Mouse (Mus musculus): ENCODE measurements around the gene Araf. TPM values are rescaled to one million over a fixed set of nuclear protein-coding genes. Genes with fewer than 3 reads are reported as not detected.
"Not testable (repeated sequence)": the region's sequence is repeated elsewhere in the genome, so short reads cannot be mapped to it uniquely, and the experiment has no call there.

Gene Araf
- polyA plus RNA-seq, 1 experiment from 2014 or later = 86.6 TPM

- no peak overlapping the region for H3K27ac ChIP-seq
- 63% methylated on average over 2 of the region's 2 CpGs for WGBS
- no peaks in the 10 kb centered on the region for H3K9me3 ChIP-seq (replicated peaks; ENCODE audit: low read length)
- no peak overlapping the region for H3K4me2 ChIP-seq (ENCODE audit: low read length)
- no peaks in the 10 kb centered on the region for H3K36me3 ChIP-seq (ENCODE audit: insufficient read depth, low read length)
- no peak for DNase-seq (ENCODE audit: low spot score)
- ATAC-seq (replicated peaks; ENCODE audit: low FRiP score, low read depth) = no peak
- TF ChIP-seq CTCF (IDR thresholded peaks at IDR 0.05; ENCODE audit: low read depth) = no peak
- no peaks in the 10 kb centered on the region for H3K27me3 ChIP-seq (ENCODE audit: insufficient read depth, low read length)
- H3K4me1 ChIP-seq (replicated peaks; ENCODE audit: insufficient read depth, low read length) = no peaks in the 10 kb centered on the region
- H3K9ac ChIP-seq (ENCODE audit: low read depth, low read length) = no peak overlapping the region
- H3K4me3 ChIP-seq (replicated peaks; ENCODE audit: low read depth, low read length) = no peak overlapping the region
Observed at GRCm38 (mm10) chrX:20801456-20801855, 3.8 kb downstream of the Araf start.

- H3K9ac ChIP-seq (ENCODE audit: low read depth, low read length); H3K4me2 ChIP-seq (ENCODE audit: low read length); H3K9me3 ChIP-seq (replicated peaks; ENCODE audit: low read length); H3K4me3 ChIP-seq (replicated peaks; ENCODE audit: low read depth, low read length); ATAC-seq (replicated peaks; ENCODE audit: low FRiP score, low read depth); H3K27ac ChIP-seq; H3K27me3 ChIP-seq (ENCODE audit: insufficient read depth, low read length); H3K36me3 ChIP-seq (ENCODE audit: insufficient read depth, low read length); H3K4me1 ChIP-seq (replicated peaks; ENCODE audit: insufficient read depth, low read length): not testable (repeated sequence)
- peak; percentile 48 for TF ChIP-seq CTCF (IDR thresholded peaks at IDR 0.05; ENCODE audit: low read depth)
- 29% methylated on average over 1 of the region's 1 CpGs for WGBS
- peak; percentile 55 for DNase-seq (ENCODE audit: low spot score)
Observed at GRCm38 (mm10) chrX:20804301-20804700, 6.7 kb downstream of the Araf start.

GRCm38 (mm10) chrX:20806295-20806694 lies 8.7 kb downstream of the Araf start:
- no peaks in the 10 kb centered on the region for H3K4me1 ChIP-seq (replicated peaks; ENCODE audit: insufficient read depth, low read length)
- no peaks in the 10 kb centered on the region for H3K36me3 ChIP-seq (ENCODE audit: insufficient read depth, low read length)
- WGBS = 62% methylated on average over 1 of the region's 1 CpGs
- ATAC-seq (replicated peaks; ENCODE audit: low FRiP score, low read depth) = no peak
- DNase-seq (ENCODE audit: low spot score) = no peak
- H3K27me3 ChIP-seq (ENCODE audit: insufficient read depth, low read length) = no peaks in the 10 kb centered on the region
- no peak overlapping the region for H3K4me3 ChIP-seq (replicated peaks; ENCODE audit: low read depth, low read length)
- H3K4me2 ChIP-seq (ENCODE audit: low read length) = no peak overlapping the region
- no peak overlapping the region for H3K27ac ChIP-seq
- no peak for TF ChIP-seq CTCF (IDR thresholded peaks at IDR 0.05; ENCODE audit: low read depth)
- H3K9ac ChIP-seq (ENCODE audit: low read depth, low read length) = no peak overlapping the region
- no peaks in the 10 kb centered on the region for H3K9me3 ChIP-seq (replicated peaks; ENCODE audit: low read length)

- Histone ChIP-seq H3K9me3 (replicated peaks; ENCODE audit: low read length) (no peaks in the 10 kb centered on the region), H3K4me2 (ENCODE audit: low read length) (no peak overlapping the region), H3K4me1 (replicated peaks; ENCODE audit: insufficient read depth, low read length) (no peaks in the 10 kb centered on the region), H3K36me3 (ENCODE audit: insufficient read depth, low read length) (no peaks in the 10 kb centered on the region), H3K4me3 (replicated peaks; ENCODE audit: low read depth, low read length) (no peak overlapping the region), H3K27ac (no peak overlapping the region), H3K27me3 (ENCODE audit: insufficient read depth, low read length) (no peaks in the 10 kb centered on the region), H3K9ac (ENCODE audit: low read depth, low read length) (no peak overlapping the region)
- WGBS = 65% methylated on average over 6 of the region's 6 CpGs
- DNase-seq (ENCODE audit: low spot score) (no peak), ATAC-seq (replicated peaks; ENCODE audit: low FRiP score, low read depth) (no peak)
- no peak for TF ChIP-seq CTCF (IDR thresholded peaks at IDR 0.05; ENCODE audit: low read depth)
Observed at GRCm38 (mm10) chrX:20816974-20817373, 19.4 kb downstream of the Araf start.

GRCm38 (mm10) chrX:20819204-20819628 lies 21.6 kb downstream of the Araf start:
- no peaks in the 10 kb centered on the region for H3K27me3 ChIP-seq (ENCODE audit: insufficient read depth, low read length)
- peak; percentile 94 for DNase-seq (ENCODE audit: low spot score)
- H3K4me1 ChIP-seq (replicated peaks; ENCODE audit: insufficient read depth, low read length) = no peaks in the 10 kb centered on the region
- H3K9ac ChIP-seq (ENCODE audit: low read depth, low read length) = peak overlapping the region; percentile 47; the same call in 1 of the 2 replicates
- TF ChIP-seq CTCF (IDR thresholded peaks at IDR 0.05; ENCODE audit: low read depth) = peak; percentile 87
- H3K27ac ChIP-seq = peak overlapping the region; percentile 71
- WGBS = 21% methylated on average over 17 of the region's 19 CpGs
- ATAC-seq (replicated peaks; ENCODE audit: low FRiP score, low read depth) = peak; percentile 95
- H3K4me2 ChIP-seq (ENCODE audit: low read length) = peak overlapping the region; percentile 65
- H3K9me3 ChIP-seq (replicated peaks; ENCODE audit: low read length) = no peaks in the 10 kb centered on the region
- H3K36me3 ChIP-seq (ENCODE audit: insufficient read depth, low read length) = no peaks in the 10 kb centered on the region
- peak overlapping the region; percentile 31 for H3K4me3 ChIP-seq (replicated peaks; ENCODE audit: low read depth, low read length)

- Histone ChIP-seq H3K27me3 (ENCODE audit: insufficient read depth, low read length) (no peaks in the 10 kb centered on the region), H3K9me3 (replicated peaks; ENCODE audit: low read length) (no peaks in the 10 kb centered on the region), H3K27ac (peak overlapping the region; percentile 71), H3K4me3 (replicated peaks; ENCODE audit: low read depth, low read length) (peak overlapping the region; percentile 31), H3K9ac (ENCODE audit: low read depth, low read length) (peak overlapping the region; percentile 47; the same call in 1 of the 2 replicates), H3K4me1 (replicated peaks; ENCODE audit: insufficient read depth, low read length) (no peaks in the 10 kb centered on the region), H3K4me2 (ENCODE audit: low read length) (peak overlapping the region; percentile 65), H3K36me3 (ENCODE audit: insufficient read depth, low read length) (no peaks in the 10 kb centered on the region)
- DNase-seq (ENCODE audit: low spot score) (peak; percentile 77), ATAC-seq (replicated peaks; ENCODE audit: low FRiP score, low read depth) (peak; percentile 47; the same call in 1 of the 2 replicates)
- 44% methylated on average over 8 of the region's 8 CpGs for WGBS
- peak; percentile 59 for TF ChIP-seq CTCF (IDR thresholded peaks at IDR 0.05; ENCODE audit: low read depth)
Observed at GRCm38 (mm10) chrX:20819708-20820426, 22.3 kb downstream of the Araf start.

All from kidney, postnatal 0 days (tissue).